Mouse (Mus musculus) C2C12 (cell line): ENCODE measurements around the gene Nrtn. TPM values are rescaled to one million over a fixed set of nuclear protein-coding genes. Genes with fewer than 3 reads are reported as not detected.

Experiments
- H3K27me3 ChIP-seq: one replicate; pipeline ENCODE4 v1.6.1; 2011; ENCODE audit not compliant: control insufficient read depth, insufficient read depth, insufficient read length
- H3K36me3 ChIP-seq: one replicate; pipeline ENCODE4 v1.6.1; 2011; ENCODE audit not compliant: control insufficient read depth, insufficient read depth
- H3K4me3 ChIP-seq: one replicate; pipeline ENCODE4 v1.5.1; 2011; ENCODE audit warnings: mild to moderate bottlenecking, control low read depth; ENCODE audit not compliant: poor library complexity, insufficient read depth, severe bottlenecking
- H3K79me2 ChIP-seq: one replicate; pipeline ENCODE4 v1.6.1; 2011; ENCODE audit not compliant: control insufficient read depth, insufficient read depth
- H3K79me3 ChIP-seq: one replicate; pipeline ENCODE4 v1.6.1; 2011; ENCODE audit warnings: low read depth, control low read depth
- H3ac ChIP-seq: one replicate; pipeline ENCODE3; 2011; ENCODE audit warnings: low read depth; ENCODE audit not compliant: control insufficient read depth, insufficient read length
- CEBPB ChIP-seq: IDR thresholded peaks from one replicate; pipeline ENCODE4 v1.6.1; 2011; ENCODE audit warnings: low read depth, mild to moderate bottlenecking, control low read depth, moderate library complexity
- CTCF ChIP-seq: IDR thresholded peaks from one replicate; pipeline ENCODE4 v1.5.1; 2011; ENCODE audit not compliant: control insufficient read depth, insufficient read depth, insufficient read length
- FOSL1 ChIP-seq: IDR thresholded peaks from one replicate; pipeline ENCODE4 v1.8.0; 2011; ENCODE audit warnings: mild to moderate bottlenecking, low read length; ENCODE audit not compliant: poor library complexity, insufficient read depth, severe bottlenecking
- MAX ChIP-seq: IDR thresholded peaks from one replicate; pipeline ENCODE4 v1.6.1; 2011; ENCODE audit warnings: mild to moderate bottlenecking, control low read depth
- MYOD1 ChIP-seq: IDR thresholded peaks from one replicate; pipeline ENCODE4 v1.6.1; 2011; ENCODE audit warnings: low read depth; ENCODE audit not compliant: control insufficient read depth, insufficient read length
- MYOG ChIP-seq: IDR thresholded peaks from one replicate; pipeline ENCODE4 v1.6.1; 2011; ENCODE audit not compliant: control insufficient read depth, insufficient read length; ENCODE audit errors: extremely low read depth
- USF1 ChIP-seq: IDR thresholded peaks from one replicate; pipeline ENCODE4 v1.6.1; 2011; ENCODE audit warnings: low read depth, mild to moderate bottlenecking, control low read depth, moderate library complexity
- polyA plus RNA-seq: library from polyadenylated mRNA; unstranded; fragments of >200 nt; fragmentation: generic; extraction: Trizol; gene quantifications from one replicate; pipeline ENCODE4 v1.2.1, GENCODE M21; 2012; ENCODE audit warnings: missing spikeins

Gene Nrtn
- polyA plus RNA-seq, 1 experiment = 0.67 TPM

GRCm38 (mm10) chr17:56708692-56709091, 48.6 kb downstream of the Nrtn start:
- Histone ChIP-seq H3K27me3 (no peaks in the 10 kb centered on the region), H3ac (no peak overlapping the region), H3K79me2 (no peaks in the 10 kb centered on the region), H3K4me3 (no peak overlapping the region), H3K36me3 (peaks cover 79% of the 10 kb centered on the region), H3K79me3 (no peaks in the 10 kb centered on the region)
- TF ChIP-seq CTCF = no peak
- no peak for TF ChIP-seq MAX
- TF ChIP-seq MYOG = no peak
- no peak for TF ChIP-seq USF1
- no peak for TF ChIP-seq FOSL1
- no peak for TF ChIP-seq MYOD1
- TF ChIP-seq CEBPB = no peak

- H3K79me2 ChIP-seq = no peaks in the 10 kb centered on the region
- H3K27me3 ChIP-seq = no peaks in the 10 kb centered on the region
- no peaks in the 10 kb centered on the region for H3K79me3 ChIP-seq
- no peak overlapping the region for H3ac ChIP-seq
- H3K36me3 ChIP-seq = peaks cover 92% of the 10 kb centered on the region
- no peak for TF ChIP-seq USF1
- TF ChIP-seq MAX = no peak
- TF ChIP-seq CTCF = no peak
- TF ChIP-seq MYOD1 = no peak
- no peak for TF ChIP-seq FOSL1
- no peak for TF ChIP-seq MYOG
- TF ChIP-seq CEBPB = no peak
- H3K4me3 ChIP-seq = no peak overlapping the region
These were observed 50.8 kb downstream of the Nrtn start for GRCm38 (mm10) chr17:56706515-56706914.

DNA sequence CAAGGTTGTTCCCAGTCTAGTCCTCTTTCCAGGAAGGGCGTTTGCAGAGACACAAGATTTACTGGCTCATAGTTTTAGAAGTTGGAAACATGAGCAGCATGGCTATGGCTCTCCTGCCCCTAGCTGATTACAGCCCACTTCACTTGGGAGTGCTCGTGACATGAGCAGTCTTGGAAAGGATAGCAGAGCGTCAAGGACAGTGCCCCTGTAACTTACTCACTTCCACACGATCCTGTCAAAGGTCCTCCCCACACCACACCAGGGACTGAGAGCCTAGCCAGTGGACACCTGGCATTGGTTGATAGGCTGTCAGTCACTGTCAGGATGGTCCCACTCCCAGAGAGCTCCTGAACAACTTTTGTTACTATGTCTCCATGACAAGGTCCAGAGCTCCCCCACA, 54.3 kb downstream of the Nrtn start:
- no peaks in the 10 kb centered on the region for H3K79me2 ChIP-seq
- H3K36me3 ChIP-seq = peaks cover 93% of the 10 kb centered on the region
- no peak overlapping the region for H3ac ChIP-seq
- no peaks in the 10 kb centered on the region for H3K27me3 ChIP-seq
- H3K79me3 ChIP-seq = no peaks in the 10 kb centered on the region
- TF ChIP-seq MYOG = no peak
- TF ChIP-seq FOSL1 = no peak
- TF ChIP-seq MAX = no peak
- no peak for TF ChIP-seq CTCF
- TF ChIP-seq CEBPB = no peak
- no peak for TF ChIP-seq MYOD1
- no peak for TF ChIP-seq USF1
- H3K4me3 ChIP-seq = no peak overlapping the region

Other genes with a start within 250 kb of the Nrtn start
- gene Znrf4, start 245.1 kb downstream of the Nrtn start, polyA plus RNA-seq = not detected
- gene Gm20219, start 203.1 kb downstream of the Nrtn start, polyA plus RNA-seq = 0.09 TPM
- 45.1 TPM for gene Safb2, start 172.9 kb downstream of the Nrtn start, polyA plus RNA-seq
- 69.7 TPM for gene Safb, start 172.7 kb downstream of the Nrtn start, polyA plus RNA-seq
- gene 2410015M20Rik, start 147.8 kb downstream of the Nrtn start, polyA plus RNA-seq = 250 TPM
- gene Rpl36, start 144.1 kb downstream of the Nrtn start, polyA plus RNA-seq = 4,005 TPM
- 120 TPM for gene Lonp1, start 130.6 kb downstream of the Nrtn start, polyA plus RNA-seq
- 0.07 TPM for gene Catsperd, start 129.4 kb downstream of the Nrtn start, polyA plus RNA-seq
- 107 TPM for gene Ranbp3, start 84.2 kb downstream of the Nrtn start, polyA plus RNA-seq
- gene Ndufa11, start 39.8 kb downstream of the Nrtn start, polyA plus RNA-seq = 312 TPM
- gene Vmac, start 39.5 kb downstream of the Nrtn start, polyA plus RNA-seq = 4.5 TPM
- gene Dus3l, start 7.2 kb upstream of the Nrtn start, polyA plus RNA-seq = 40.1 TPM
- 0.47 TPM for gene Prr22, start 12.7 kb upstream of the Nrtn start, polyA plus RNA-seq
- 2.6 TPM for gene Rfx2, start 73.5 kb upstream of the Nrtn start, polyA plus RNA-seq
- not detected for gene Acsbg2, start 116.9 kb upstream of the Nrtn start, polyA plus RNA-seq
- gene 1700061G19Rik, start 117.9 kb upstream of the Nrtn start, polyA plus RNA-seq = 0.02 TPM
- 38.9 TPM for gene Mllt1, start 177.9 kb upstream of the Nrtn start, polyA plus RNA-seq
- not detected for gene Acer1, start 224.6 kb upstream of the Nrtn start, polyA plus RNA-seq
- gene Clpp, start 232.8 kb upstream of the Nrtn start, polyA plus RNA-seq = 153 TPM
- gene Alkbh7, start 239.8 kb upstream of the Nrtn start, polyA plus RNA-seq = 24.1 TPM
- 0.63 TPM for gene Pspn, start 242.5 kb upstream of the Nrtn start, polyA plus RNA-seq